Mouse (Mus musculus): ENCODE data around the gene Cpxm1.
"Not testable (repeated sequence)": the region's sequence is repeated elsewhere in the genome, so short reads cannot be mapped to it uniquely, and the experiment has no call there.

Cpxm1 gene

DNA sequence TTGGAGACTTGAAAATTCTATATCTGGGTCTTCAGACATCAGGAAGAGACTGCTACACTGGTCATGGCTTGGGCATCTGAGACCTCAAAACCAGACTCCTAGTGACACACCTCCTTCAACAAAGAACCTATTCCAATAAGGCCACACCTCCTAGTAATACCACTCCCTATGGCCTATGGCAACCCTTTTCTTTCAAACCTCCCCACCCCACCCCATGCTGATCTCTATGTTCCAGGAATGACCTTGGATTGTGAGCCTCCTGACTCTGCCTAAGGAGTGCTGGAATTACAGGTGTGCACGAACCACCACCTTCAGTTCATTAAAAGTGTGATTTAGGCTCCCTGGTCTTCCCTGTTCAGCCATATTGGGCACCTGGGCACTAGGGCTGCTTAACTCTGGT lies 2.7 kb upstream of the Cpxm1 start:
- DNase-seq: no peak

GRCm38 (mm10) chr2:130398091-130398490 lies 717 bp upstream of the Cpxm1 start:
- peak; percentile 36 for DNase-seq

DNA sequence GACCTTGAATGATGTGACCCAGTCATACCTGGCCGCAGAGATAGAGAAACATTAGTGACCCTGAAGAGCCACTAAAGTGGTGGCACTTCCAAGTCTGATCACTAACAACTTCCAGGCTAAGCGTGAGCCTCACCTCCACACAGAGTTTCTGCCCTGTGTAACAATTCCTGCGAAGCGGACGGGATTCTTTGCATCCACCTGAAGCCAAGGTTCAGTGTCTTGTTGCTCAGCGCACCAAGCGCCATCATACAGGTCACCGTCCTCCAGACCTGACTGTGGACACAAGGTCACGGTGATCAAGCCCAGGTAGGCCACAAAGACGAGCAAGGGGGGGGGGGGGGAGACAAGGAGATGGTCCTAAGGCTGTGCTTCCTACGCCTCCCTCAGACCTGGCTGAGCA lies 1.7 kb downstream of the Cpxm1 start:
- DNase-seq: no peak

GRCm38 (mm10) chr2:130392836-130393235 lies 4.5 kb downstream of the Cpxm1 start:
- DNase-seq: no peak

DNA sequence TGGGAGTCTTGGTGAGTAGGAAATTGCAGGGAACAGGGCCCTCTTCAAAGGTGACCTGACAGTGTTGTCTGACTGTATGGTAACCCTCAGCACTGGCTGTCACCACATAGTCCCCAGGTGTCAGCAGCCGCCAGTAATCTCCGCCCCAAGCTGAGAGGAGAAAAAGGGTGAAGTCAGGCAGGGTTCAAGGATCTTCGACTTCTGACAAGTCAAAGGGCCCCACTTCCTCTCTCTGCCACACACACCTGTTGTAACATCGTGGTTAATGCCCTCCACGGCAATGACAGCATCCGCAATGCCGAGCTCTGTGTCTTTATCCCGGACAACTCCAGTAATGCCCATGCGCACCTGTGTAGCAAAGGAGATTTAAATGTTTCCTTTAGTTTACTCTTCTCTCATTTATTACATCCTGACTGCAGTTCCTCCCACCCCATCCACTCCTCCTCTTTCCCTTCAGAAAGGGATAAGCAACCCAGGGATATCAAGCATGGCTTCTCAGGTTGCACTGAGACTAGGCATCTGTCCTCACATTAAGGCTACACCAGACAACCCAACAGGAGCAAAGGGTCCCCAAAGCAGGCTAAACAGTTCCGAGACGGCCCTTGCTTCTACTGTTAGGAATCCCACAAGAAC lies 6.3 kb downstream of the Cpxm1 start:
- no peak for DNase-seq

GRCm38 (mm10) chr2:130388796-130389195 lies 8.6 kb downstream of the Cpxm1 start:
- DNase-seq: no peak

DNA sequence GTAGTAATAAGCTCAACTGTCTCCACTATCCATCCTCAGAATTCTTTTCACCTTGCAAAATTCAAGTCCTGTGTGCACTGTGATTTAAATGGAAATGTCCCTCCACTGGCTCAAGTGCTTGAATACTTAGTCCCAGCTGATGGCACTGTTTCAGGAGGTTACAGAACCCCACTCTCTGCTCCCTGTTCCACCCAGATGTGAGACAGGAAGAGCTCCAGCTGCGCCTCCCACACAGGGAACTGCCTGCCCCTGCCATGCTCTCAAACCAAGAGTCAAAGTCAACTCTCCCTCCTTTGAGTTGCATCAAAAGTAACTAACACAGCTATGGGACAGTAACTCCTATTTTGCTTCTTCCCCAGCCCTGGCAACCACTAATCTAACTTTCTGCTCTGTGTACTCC lies 11.2 kb downstream of the Cpxm1 start:
- DNase-seq: peak; percentile 53

- DNase-seq: no peak
Observed at GRCm38 (mm10) chr2:130383895-130384294, 13.5 kb downstream of the Cpxm1 start.

GRCm38 (mm10) chr2:130383205-130383604 lies 14.2 kb downstream of the Cpxm1 start:
- DNase-seq: no peak

DNA sequence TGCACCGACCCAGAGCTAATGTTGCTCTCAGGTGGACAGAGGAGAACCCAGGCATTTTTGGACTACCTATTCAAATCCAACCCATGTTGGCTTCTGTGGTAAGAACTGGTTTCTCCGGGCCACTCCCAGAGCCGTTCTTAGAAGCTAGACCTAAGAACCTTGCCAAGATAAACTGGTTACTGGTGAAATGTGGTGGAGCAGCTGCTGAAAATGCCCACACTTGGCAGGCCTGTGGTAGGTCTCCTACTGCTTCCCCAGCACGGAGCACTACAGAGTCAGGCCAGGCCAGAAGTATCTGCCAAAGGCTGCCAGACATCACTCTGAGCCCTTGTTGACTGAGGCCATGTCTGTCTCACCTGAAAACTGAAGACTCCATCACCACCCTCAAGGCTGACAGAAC lies 22.4 kb downstream of the Cpxm1 start:
- no peak for DNase-seq

GRCm38 (mm10) chr2:130373026-130373425 lies 24.3 kb downstream of the Cpxm1 start:
- not testable (repeated sequence) for DNase-seq

GRCm38 (mm10) chr2:130367386-130367785 lies 30.0 kb downstream of the Cpxm1 start:
- no peak for DNase-seq

GRCm38 (mm10) chr2:130365211-130366094 lies 31.9 kb downstream of the Cpxm1 start:
- DNase-seq: peak; percentile 51

- peak; percentile 76 for DNase-seq
Observed at GRCm38 (mm10) chr2:130362511-130363026, 34.8 kb downstream of the Cpxm1 start.

DNA sequence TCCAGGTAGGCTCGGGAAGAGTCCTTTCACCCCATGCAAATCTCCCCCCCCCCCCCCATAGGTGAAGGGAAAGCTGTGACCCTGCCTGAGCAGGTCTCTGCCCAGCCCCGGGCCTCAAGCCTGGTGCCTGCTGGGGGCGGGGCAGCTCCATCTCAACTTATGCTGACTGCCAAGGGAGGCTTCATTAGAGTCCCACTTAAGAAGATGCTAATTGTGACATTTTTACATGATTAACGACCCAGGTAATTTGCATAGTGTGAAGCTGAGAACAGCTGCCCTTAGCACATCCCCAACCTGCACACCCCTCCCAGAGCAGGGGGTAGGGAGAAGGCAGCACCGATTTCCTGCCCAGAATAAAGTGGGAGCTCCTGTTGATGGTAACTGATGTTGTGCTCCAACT lies 38.5 kb downstream of the Cpxm1 start:
- DNase-seq: no peak

- no peak for DNase-seq
Observed at GRCm38 (mm10) chr2:130357551-130357950, 39.8 kb downstream of the Cpxm1 start.

DNA sequence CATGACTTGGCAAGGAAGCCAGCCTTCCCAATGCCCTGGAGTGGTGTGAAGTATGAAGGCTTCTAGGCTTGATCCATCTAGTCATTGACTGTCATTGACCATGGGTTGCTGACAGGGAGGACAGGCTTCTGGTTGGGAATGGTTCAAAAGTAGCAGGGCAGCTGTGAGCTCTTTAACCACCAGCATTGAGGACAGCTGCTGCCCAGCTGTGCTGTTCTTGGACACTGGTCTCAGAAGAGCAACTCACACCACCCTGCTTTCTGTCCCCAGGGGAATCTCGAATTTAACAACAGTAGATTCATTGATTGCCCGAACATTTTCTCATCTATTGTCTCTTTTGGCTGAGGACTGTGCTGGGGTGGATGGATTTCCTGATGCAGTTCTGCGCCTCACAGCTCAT lies 43.5 kb downstream of the Cpxm1 start:
- DNase-seq: peak; percentile 29

DNA sequence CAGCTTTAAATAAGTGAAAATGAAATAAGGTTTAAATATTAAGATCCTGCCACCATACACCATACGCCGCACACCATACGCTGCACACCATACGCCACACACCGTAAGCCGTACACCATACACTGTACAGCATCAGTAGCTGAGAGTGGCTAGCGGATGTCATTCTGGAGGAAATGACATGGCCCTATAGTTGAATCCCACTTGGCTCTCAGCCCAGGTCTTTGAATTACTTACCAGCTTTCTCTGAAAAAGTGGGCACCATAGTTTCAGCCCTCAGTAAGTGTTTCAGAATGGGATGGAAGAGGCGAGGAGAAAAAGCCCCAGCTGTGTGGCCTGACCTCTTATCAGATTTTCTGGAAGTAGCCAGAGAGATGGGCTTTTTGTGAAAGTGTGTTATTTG lies 44.0 kb downstream of the Cpxm1 start:
- peak; percentile 16 for DNase-seq

DNA sequence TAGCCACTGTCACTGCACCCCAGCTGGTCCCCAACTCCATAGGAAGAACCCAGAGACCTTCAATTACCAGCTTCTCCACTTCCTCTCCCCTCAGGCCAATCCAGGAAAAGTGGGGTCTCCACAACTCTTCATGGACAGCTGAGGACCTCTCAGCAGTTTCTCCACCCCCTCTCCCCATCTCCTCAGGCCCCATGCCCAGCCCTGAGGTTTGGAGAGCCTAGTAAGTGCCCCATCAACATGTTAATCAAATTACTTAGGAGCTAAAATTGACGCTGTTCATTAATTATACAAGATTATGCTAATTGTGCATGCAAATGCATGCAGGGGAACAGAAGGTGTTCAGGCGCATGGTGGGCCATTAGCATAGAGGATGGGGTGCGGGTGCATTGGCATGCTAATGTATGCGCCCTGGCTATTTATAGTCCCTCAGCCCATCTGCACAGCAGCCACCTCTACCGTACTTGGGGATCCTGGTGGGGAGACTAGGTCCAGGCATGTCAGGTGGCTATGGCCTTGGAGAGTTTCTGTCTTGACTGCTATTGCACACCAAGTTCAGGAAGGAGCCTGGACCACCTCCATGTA lies 45.5 kb downstream of the Cpxm1 start:
- DNase-seq: no peak

- DNase-seq: no peak
Observed at GRCm38 (mm10) chr2:130350376-130350775, 47.0 kb downstream of the Cpxm1 start.

GRCm38 (mm10) chr2:130341220-130341580 lies 56.2 kb downstream of the Cpxm1 start:
- no peak for DNase-seq

Data from lung, postnatal 10 days (tissue).